Mouse (Mus musculus) cerebellum, adult 8-10 months (tissue): ENCODE results near the gene Fbxo2.
"Not testable (repeated sequence)": the region's sequence is repeated elsewhere in the genome, so short reads cannot be mapped to it uniquely, and the experiment has no call there.

Source experiments
- DNase-seq: peaks from one replicate; pipeline ENCODE4 v3.0.0; 2022

Fbxo2 gene

DNA sequence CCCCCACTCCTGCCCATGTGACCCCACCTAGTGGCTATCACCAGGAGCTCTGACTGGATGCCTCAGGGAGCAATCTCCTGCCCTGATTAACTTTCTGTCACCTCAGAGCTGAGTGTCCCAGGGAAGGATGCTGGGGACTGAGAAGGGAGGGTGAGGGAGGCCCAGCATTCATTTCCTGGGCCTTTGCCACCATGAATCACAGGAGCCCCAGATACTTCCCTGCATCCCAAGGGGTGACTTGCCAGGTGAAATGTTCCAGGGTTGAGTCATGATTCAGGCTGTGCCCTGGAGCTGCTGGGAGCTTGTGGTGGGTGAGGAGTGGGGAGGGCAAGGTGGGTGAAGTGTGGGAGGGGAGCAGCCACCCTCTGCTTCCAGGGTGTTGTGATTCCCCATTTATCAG lies 17.3 kb downstream of the Fbxo2 start:
- no peak for DNase-seq

DNA sequence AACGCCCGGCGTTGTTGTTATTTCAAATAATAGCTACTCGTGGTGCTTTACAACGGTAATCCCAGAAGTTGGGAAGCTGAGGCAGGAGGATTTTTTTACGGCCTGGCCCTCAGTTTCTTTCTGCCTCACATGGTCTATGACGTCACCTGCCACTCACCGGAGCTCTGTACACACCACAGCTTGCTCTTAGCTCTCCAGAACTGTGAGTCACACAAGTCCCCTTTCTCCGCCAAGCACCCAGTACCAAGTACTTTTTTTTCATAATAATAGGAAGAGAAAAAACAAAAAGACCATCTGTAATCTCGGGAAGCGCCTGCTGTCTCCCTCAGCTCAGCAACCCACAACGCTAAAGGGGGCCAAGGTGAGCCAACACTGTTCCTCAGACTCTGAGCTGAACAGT lies 21.1 kb downstream of the Fbxo2 start:
- DNase-seq: no peak

GRCm38 (mm10) chr4:148182363-148182762 lies 21.9 kb downstream of the Fbxo2 start:
- no peak for DNase-seq

DNA sequence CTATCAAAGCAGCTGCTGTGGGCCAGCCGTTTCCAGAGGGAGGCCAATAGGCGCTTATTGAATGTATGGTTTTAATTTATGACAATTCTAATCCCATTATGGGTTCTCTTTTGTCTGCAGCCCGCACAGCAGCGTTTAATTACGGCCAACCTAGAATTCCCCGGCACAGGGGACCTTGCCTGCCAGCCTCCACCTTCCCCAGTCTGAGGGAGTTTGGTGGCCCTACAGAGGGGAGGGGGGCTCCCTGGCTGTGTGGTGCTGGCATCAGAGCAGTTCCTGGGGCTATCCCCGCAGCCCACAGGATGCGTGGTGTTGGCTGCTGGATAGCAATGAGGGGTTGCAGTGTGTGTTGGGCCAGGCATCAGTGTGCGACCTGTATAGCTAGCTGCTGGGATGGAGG lies 24.1 kb downstream of the Fbxo2 start:
- no peak for DNase-seq

GRCm38 (mm10) chr4:148185819-148186218 lies 25.4 kb downstream of the Fbxo2 start:
- DNase-seq: no peak

DNA sequence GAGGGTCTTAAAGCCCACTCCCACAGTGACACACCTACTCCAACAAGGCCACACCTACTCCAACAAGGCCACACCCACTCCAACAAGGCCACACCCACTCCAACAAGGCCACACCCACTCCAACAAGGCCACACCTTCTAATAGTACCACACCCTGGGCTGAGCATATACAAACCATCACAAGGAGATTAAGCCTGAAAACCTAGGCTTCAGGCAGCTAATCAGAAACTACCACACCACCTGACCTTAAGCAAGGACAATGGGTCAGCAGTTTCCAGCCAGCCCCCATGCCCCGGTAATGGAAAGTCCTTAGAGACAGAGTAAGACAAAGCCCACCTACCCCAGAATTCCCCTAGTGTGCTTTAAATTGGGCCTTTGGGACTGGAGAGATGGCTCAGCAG lies 28.3 kb downstream of the Fbxo2 start:
- not testable (repeated sequence) for DNase-seq

- no peak for DNase-seq
Measured at GRCm38 (mm10) chr4:148192707-148193245, 32.4 kb downstream of the Fbxo2 start.

DNA sequence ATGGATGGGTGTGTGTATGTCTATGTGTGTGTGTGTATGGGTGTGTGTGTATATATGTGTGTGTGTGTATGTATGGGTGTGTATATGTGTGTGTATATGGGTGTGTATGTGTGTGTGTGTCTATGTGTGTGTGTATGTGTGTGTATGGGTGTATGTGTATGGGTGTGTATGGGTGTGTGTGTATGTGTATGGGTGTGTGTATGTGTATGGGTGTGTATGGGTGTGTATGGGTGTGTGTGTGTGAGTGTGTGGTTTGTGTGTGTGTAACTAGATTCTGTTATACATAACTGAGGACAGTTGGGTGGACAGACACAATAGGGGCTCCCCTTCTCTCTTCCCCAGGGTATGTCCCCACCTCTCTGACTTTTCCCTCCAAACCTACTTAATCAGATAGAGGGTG lies 34.0 kb downstream of the Fbxo2 start:
- DNase-seq: no peak

- DNase-seq: no peak
Measured at GRCm38 (mm10) chr4:148198721-148199120, 38.3 kb downstream of the Fbxo2 start.

DNA sequence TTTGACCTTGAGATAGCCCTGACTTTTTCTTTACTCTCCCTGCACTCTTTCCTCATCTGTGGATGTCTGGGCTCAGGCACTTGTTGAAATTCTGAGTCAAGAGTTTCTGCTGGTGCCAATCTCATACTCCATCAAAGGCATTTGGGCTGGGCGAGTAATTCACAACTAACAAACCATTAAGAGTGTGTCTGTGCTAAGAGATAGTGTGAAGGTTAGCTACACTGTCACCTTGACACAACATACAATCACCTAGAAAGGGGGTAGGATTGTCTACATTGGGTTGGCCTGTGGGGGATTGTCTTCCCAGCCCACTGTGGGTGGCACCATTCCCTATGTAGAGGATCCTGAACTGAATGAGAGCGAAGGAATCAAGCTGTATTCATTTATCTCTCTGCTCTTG lies 43.1 kb downstream of the Fbxo2 start:
- DNase-seq: no peak

DNA sequence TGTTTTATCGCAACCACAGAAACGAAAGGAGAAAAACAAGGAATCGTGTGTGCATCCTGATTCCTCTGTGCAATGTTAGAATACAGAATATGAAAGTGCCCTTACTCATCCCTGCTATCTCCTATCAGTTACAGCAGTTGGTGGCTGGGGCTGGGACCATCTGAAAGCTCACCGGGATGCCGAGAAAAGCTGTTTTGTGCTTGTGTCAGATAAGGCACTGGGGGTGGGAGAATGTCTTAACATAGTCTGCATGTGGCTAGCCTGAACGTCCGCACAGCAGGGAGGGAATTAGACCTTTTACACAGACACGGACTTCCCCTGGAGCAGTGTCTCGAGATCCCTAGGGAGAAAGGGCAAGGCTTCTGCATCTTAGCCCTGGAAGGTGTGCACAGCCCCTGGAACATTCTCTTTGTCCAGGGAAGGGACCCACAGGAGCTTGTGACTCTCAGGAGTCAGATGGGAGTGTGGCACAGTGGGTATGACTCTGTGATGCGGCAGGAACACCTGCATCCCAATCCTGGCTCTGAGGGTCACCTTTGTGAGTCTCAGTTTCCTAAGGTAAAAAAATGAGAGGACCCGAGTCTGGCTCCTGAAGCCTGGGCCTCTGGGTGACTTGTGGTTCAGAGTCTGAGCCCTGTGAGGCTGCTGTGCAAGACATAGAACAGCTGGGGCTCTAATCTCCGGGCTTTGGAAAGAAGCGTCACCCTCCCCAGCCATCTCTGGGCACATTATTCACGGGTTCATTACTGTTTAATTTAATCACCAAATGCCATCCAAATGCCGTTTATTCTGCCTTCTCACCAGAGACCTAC lies 43.8 kb downstream of the Fbxo2 start:
- no peak for DNase-seq

GRCm38 (mm10) chr4:148204873-148205232 lies 44.4 kb downstream of the Fbxo2 start:
- no peak for DNase-seq

DNA sequence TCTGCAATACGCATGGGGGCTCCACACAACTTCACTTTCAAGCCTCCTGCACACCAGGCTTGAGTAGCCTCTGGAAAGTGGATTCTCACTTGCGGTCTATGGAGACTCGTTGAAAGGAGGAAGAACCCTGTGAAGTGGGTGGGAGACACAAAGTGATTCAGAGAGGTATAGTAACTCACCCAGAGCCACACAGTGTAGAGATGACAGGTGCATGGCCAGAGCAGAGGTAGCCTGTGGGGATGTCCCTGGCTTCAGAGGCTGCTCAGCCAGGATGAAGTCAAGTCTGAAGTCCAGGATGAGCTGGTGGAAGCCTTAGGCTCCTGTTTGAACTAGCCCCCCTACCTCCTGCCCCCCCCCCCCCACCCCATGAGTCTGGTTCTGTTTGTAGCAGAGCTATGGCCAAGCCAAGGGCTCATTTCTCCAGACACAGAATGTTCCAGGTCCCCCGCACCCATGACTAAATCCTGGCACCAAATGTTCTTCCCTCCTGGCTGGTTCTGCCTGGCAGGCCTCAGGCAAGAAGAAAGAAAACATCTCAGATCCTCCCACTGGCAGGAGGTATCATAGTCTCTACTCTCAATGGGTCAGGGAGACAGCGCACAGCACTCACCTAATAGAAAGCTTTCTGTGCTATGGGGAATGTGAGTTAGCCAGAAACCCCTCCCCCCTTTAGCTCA lies 54.2 kb downstream of the Fbxo2 start:
- DNase-seq: no peak

GRCm38 (mm10) chr4:148215264-148215900 lies 55.0 kb downstream of the Fbxo2 start:
- no peak for DNase-seq
